Mouse (Mus musculus) erythroblast, embryonic 14.5 days (primary cell): ENCODE data around the gene Nup214.

Experiments
- GATA1 ChIP-seq: IDR thresholded peaks from 2 replicates; pipeline ENCODE4 v1.6.1; 2012; ENCODE audit warnings: low read length, inconsistent platforms, mixed read lengths
- TAL1 ChIP-seq: IDR thresholded peaks from 3 replicates; pipeline ENCODE4 v1.6.1; 2012; ENCODE audit warnings: low read length, inconsistent platforms, mixed read lengths

GRCm38 (mm10) chr2:31974809-31975371 lies 654 bp downstream of the Nup214 start:
- TF ChIP-seq TAL1 (no peak), GATA1 (no peak)
